Mouse (Mus musculus) urinary bladder, postnatal 25 days (tissue): Measurements from ENCODE around the gene Avil.
"Not testable (repeated sequence)": the region's sequence is repeated elsewhere in the genome, so short reads cannot be mapped to it uniquely, and the experiment has no call there.

Experiments used
- DNase-seq: peaks from one replicate; pipeline ENCODE4 v3.0.0; 2022; ENCODE audit warnings: low spot score

Avil gene

DNA sequence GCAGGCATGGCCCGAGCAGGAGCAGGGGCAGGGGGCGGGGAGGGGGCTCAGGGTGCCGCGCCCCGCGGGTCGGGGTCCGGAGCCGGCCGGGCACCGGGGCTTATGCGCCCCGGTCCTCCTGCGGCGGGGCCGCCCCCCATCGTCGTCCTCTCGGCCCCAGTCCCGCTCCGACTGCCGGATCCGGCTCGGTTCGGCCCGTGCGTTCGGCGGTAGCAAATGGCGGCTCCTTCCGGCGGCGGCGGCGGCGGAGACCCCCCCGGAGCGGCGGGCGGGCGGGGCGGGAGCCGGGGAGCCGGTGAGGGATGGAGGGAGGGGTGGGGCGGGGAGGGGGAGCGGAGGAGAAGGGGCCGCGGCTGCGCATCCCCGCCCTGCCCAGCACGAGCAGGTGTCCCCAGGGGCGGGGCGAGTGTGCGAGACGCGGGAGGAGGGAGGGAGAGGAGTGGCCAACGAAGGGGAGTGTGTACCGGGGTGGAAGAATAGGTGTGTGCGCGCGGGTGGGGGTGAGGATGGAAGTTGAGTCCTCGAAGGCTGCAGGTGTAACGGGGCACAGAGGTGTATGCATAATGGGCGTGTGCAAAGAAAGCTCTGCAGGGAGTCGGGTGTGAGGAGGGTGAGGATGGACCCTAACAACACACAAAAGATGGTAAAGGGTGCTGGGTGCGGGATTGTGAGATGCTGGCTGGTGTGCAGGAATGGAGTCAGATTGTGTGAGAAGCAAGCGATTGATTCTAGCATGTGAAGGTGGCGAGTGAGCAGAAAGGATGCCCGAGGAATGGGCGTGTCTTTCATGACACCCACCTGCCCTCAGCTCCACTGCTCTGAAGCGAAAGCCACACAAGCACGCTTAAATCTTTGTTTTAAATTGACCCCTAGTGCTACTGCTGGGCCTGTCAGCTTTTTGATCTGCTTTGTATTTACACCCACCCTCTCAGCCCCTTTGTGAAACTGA, 59.7 kb downstream of the Avil start, which contains the start of gene March9:
March9 (minus strand) TSS at position 217 of the 949 bp plus-strand sequence.
- DNase-seq = peak; percentile 54

GRCm38 (mm10) chr10:127061085-127061484, 60.6 kb downstream of the Avil start:
- DNase-seq = no peak

- DNase-seq = no peak
Observed at GRCm38 (mm10) chr10:127061513-127061912, 61.0 kb downstream of the Avil start.

DNA sequence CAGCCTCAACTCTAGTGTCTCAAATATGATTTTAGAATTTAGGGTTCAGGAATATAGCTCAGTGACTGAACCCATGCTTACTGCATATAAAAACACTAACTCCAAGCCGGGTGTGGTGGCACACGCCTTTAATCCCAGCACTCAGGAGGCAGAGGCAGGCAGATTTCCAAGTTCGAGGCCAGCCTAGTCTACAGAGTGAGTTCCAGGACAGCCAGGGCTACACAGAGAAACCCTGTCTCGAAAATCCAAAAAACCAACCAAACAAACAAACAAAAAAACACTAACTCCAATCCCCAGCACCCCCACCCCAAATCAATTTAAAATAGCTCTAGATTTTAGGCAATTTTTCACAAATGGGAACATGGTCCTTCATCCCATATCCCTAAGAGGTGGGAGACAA, 61.6 kb downstream of the Avil start:
- DNase-seq = not testable (repeated sequence)

GRCm38 (mm10) chr10:127062503-127062902, 62.0 kb downstream of the Avil start:
- no peak for DNase-seq

GRCm38 (mm10) chr10:127063239-127063872, 62.8 kb downstream of the Avil start, which contains the start of gene Cdk4:
Gene Cdk4 (plus strand): TSS chr10:127063534.
- peak; percentile 98 for DNase-seq

DNA sequence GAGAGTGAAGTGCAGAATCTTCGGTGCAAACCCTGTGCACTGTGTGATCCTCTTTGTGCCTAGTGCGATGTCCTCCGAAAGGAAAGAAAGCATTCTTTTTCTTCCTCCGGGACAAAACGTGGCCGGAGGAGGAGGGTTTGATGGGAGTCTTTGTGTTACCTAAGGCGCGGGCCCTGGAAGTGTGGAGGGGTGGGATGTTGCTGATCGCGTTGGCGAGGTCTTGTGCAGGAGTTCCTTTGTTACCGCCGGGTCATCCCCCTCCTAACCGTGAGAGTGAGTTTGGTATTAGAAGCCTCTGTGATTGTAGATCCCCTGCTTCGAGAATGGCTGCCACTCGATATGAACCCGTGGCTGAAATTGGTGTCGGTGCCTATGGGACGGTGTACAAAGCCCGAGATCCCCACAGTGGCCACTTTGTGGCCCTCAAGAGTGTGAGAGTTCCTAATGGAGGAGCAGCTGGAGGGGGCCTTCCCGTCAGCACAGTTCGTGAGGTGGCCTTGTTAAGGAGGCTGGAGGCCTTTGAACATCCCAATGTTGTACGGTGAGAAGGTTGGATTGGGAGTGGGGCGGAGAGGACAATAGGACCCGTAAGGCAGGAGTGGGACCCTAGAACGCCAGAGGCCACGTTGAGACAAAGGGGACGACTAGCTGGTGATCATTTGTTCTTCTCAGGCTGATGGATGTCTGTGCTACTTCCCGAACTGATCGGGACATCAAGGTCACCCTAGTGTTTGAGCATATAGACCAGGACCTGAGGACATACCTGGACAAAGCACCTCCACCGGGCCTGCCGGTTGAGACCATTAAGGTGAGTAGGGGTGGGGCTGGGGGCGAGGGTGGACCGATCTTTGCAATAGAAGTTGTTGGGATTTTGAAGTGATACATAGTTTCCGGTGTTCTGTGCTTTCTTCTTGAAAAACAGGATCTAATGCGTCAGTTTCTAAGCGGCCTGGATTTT, 63.7 kb downstream of the Avil start:
- DNase-seq = no peak

DNA sequence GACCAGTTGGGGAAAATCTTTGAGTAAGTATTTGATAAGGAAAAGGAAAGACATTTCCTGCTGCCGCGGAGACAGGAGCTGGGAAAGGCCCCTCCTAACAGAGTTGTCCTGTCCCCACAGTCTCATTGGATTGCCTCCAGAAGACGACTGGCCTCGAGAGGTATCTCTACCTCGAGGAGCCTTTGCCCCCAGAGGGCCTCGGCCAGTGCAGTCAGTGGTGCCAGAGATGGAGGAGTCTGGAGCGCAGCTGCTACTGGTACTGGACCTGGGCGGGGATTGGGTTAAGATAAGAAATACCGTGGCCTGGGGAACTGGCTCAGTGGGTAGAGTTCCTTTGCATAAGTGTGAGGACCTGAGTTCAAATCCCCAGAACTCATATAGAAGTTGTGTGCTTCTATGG, 65.5 kb downstream of the Avil start:
- no peak for DNase-seq

DNA sequence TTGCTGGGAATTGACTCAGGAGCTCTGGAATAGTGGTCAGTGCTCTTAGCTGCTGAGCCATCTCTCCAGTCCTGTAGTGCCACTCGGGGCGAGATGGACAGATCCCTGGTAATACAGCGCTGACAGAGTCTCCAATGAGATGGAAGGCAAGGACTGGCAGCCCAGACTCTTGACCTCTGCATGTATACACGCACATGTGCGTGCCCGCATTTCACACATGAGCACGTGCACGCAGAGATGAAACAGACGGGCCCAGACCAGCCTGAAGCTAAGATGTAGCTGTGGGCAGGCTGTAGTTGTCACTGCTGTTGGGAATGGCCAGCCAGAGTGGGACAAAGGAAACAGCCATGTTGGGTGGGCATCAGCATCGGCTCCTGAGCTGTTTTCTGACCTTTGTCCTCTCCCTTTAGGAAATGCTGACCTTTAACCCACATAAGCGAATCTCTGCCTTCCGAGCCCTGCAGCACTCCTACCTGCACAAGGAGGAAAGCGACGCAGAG, 66.1 kb downstream of the Avil start:
- no peak for DNase-seq

GRCm38 (mm10) chr10:127068360-127069038, 68.0 kb downstream of the Avil start:
- DNase-seq = no peak

DNA sequence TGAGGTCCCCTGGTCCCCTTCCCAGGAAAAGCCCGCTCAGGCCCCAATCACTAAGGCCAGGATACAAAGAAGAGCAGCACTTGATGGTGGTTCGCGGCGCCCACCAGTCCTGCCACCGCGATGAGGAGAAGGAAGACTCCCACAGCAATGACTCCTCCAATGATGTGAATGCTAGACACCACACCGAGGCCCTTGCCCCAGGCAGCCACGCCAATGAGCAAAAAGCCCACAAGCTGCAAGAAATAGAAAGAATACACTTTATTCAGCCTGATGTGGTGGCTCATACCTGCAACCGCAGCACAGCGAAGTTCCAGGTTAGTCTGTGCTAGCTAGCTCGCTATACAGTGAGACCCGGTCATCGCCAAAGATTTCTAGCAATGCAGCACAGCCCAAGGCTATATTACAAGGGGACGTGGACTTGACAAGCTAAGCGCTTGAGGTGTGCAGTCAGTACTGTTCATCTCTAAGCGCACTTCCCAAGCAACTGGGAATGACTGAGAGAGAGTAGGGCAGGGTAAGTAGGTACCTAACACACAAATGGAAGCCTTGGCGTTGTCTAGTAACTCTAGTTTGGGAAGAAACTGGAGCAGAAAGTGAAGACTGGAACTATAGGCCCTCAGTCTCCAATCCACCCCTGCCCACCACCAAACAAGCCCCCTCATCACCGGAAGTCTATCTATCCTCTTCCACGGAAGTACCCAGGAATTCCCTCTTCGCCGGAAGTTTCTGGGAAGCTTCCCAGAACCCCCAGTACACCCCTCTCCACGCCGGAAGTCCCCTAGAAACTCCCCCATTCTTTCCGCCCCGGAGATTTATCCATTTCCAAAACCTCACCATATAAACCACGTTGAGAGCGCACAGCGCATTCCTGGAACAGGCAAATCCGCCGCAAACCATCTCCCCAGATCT, 69.0 kb downstream of the Avil start:
- DNase-seq = no peak
